Mouse (Mus musculus) embryonic facial prominence, embryonic 11.5 days (tissue): ENCODE measurements at regions not wholly inside any gene's neighbourhood (a gene's known extent, or its start where the extent isn't known, plus 50 kb on each side); places are given as distances from the start of the nearest gene placed in this dataset.

Source experiments
- ATAC-seq: fragments of 200-750 bp; cut with Nextera tagmentation; replicated peaks from 2 replicates; pipeline ENCODE4 v1.8.0; 2017; ENCODE audit warnings: low read depth; ENCODE audit not compliant: insufficient number of reproducible peaks, low FRiP score, low TSS enrichment
- DNase-seq: peaks from one replicate; pipeline ENCODE4 v3.0.0-alpha.2; 2015; ENCODE audit warnings: low spot score
- H3K27ac ChIP-seq: fragments of 300-500 bp; sonication (generic); replicated peaks from 2 replicates; pipeline ENCODE4 v1.5.1; 2014; ENCODE audit warnings: mild to moderate bottlenecking, low read depth, low read length, control low read depth
- H3K27me3 ChIP-seq: fragments of 300-500 bp; sonication (generic); 2 replicates; pipeline ENCODE4 v1.6.1; 2014; ENCODE audit warnings: mild to moderate bottlenecking, low read length, moderate library complexity, mixed read lengths; ENCODE audit not compliant: control insufficient read depth, insufficient read depth
- H3K36me3 ChIP-seq: fragments of 300-500 bp; sonication (generic); replicated peaks from 2 replicates; pipeline ENCODE4 v1.6.1; 2014; ENCODE audit warnings: low read depth, mild to moderate bottlenecking, low read length, moderate library complexity, mixed read lengths; ENCODE audit not compliant: control insufficient read depth, insufficient read depth
- H3K4me1 ChIP-seq: fragments of 300-500 bp; sonication (generic); 2 replicates; pipeline ENCODE4 v1.6.1; 2014; ENCODE audit warnings: low read length, mixed read lengths; ENCODE audit not compliant: control insufficient read depth, insufficient read depth
- H3K4me2 ChIP-seq: fragments of 300-500 bp; sonication (generic); 2 replicates; pipeline ENCODE4 v1.6.1; 2014; ENCODE audit warnings: low read depth, mild to moderate bottlenecking, control low read depth, low read length, moderate library complexity
- H3K4me3 ChIP-seq: fragments of 300-500 bp; sonication (generic); 2 replicates; pipeline ENCODE4 v1.5.1; 2014; ENCODE audit warnings: low read depth, low read length, control low read depth
- H3K9ac ChIP-seq: fragments of 300-500 bp; sonication (generic); replicated peaks from 2 replicates; pipeline ENCODE4 v1.6.1; 2014; ENCODE audit warnings: mild to moderate bottlenecking, control low read depth, low read length
- H3K9me3 ChIP-seq: fragments of 300-500 bp; sonication (generic); replicated peaks from 2 replicates; pipeline ENCODE4 v1.6.1; 2016; ENCODE audit warnings: mild to moderate bottlenecking, low read length, inconsistent platforms, mixed read lengths; ENCODE audit not compliant: control insufficient read depth
- WGBS: fragments of 180-500 bp; shearing (Covaris S2); extraction: QIAGEN DNeasy Blood & Tissue Kit; methylation state at CpG from one replicate; pipeline ENCODE4 v1.1.7; 2014; 5-methylcytosine and 5-hydroxymethylcytosine counted together

DNA sequence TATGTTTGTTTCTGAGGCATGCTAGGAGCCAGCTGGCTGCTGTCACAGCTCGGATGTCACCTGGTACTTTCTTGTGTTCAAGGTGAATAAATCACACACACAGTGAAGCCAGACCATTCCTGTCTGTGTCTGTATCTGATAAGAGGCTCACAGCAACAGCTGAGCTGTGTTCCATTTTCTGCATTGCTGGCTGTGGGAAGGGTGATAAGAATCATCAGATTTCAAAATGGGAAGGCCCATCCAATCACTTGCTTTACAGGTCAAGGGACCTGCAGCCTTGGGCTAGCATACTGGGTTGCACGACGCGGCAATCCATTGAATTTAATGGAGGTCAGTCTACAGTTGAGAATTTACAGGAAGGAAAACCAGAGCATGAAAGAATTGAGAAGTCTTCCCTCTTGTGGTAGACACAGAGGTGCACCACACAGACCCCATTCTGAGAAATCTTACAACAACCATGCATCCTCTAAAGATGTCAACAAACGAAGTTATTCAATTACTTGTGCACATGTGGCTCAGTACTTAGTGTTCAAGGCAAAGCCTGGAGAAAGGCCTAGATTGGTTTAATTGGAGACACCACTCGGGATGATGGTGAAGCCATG, 135.2 kb downstream of the Gm12728 start:
- Histone ChIP-seq H3K4me3 (no peak overlapping the region), H3K27me3 (no peaks in the 10 kb centered on the region), H3K4me2 (no peak overlapping the region; the same call in 1 of the 2 replicates), H3K4me1 (no peaks in the 10 kb centered on the region), H3K27ac (no peak overlapping the region), H3K9ac (no peak overlapping the region), H3K9me3 (no peaks in the 10 kb centered on the region), H3K36me3 (no peaks in the 10 kb centered on the region)
- DNase-seq (peak; percentile 30), ATAC-seq (no peak)
- 71% methylated on average over 6 of the region's 6 CpGs for WGBS

DNA sequence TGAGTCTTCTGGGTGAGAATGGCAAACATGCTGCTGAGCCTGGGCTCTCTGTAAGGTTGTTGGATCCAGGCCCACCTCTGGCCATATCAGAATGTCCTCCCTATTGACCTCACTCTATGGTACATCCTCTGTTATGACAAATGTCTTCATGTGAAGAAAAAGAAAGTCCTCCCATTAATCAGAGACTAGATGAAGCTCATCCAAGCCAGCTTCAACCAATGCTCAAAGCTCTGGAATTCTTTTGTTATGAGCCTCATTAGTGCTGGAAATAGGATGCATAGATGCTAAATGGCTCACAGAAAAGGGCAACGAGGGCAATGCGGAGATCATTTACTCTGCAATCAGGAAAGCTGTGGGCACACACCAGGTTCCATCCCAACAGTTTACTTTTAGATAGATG, 135.8 kb downstream of the Gm12728 start:
- Histone ChIP-seq H3K27ac (no peak overlapping the region), H3K36me3 (no peaks in the 10 kb centered on the region), H3K4me2 (no peak overlapping the region; the same call in 1 of the 2 replicates), H3K9ac (no peak overlapping the region), H3K4me3 (no peak overlapping the region), H3K4me1 (no peaks in the 10 kb centered on the region), H3K9me3 (no peaks in the 10 kb centered on the region), H3K27me3 (no peaks in the 10 kb centered on the region)
- no peak for DNase-seq
- 88% methylated on average over 2 of the region's 2 CpGs for WGBS
- no peak for ATAC-seq

DNA sequence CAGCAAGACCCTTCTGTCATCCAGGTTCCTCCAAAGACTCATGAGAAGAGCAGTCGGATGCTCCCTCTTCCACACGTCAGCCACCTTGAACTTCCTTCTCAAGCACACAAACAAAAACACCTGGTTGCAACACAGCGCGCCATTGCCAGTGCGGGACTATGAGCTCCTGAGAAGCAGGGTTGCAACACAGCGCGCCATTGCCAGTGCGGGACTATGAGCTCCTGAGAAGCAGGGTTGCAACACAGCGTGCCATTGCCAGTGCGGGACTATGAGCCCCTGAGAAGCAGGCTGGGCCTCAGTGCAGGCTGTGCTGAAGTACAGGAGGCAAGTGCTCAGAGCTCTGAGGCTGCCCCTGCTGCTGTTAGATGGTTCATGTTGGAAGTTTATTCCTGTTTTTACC, 140.0 kb downstream of the Gm12728 start:
- Histone ChIP-seq H3K4me2 (no peak overlapping the region), H3K9ac (no peak overlapping the region), H3K27ac (no peak overlapping the region), H3K9me3 (no peaks in the 10 kb centered on the region), H3K4me3 (no peak overlapping the region), H3K27me3 (no peaks in the 10 kb centered on the region), H3K36me3 (no peaks in the 10 kb centered on the region), H3K4me1 (no peaks in the 10 kb centered on the region)
- ATAC-seq (no peak), DNase-seq (no peak)
- WGBS = 94% methylated on average over 10 of the region's 10 CpGs

DNA sequence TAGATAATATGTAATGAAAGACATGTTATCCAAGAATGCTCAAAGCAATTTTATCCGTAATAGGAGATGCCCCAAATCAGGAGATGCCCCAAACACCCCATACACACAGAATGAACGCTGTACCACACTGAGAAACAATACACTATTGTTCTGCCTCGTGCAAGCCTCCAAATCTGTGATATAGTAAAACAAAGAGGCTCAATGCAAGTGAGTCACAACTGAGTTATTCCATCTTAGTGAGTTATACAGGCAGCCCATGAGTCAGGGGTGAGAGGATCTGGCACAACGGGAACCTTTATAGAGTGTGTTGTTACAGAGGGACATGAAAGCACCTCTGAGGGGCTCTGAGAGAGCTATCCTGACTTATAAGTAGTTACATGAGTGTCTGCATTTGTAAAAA, 145.3 kb downstream of the Gm12728 start:
- no peaks in the 10 kb centered on the region for H3K27me3 ChIP-seq
- H3K36me3 ChIP-seq = no peaks in the 10 kb centered on the region
- DNase-seq = no peak
- ATAC-seq = no peak
- H3K4me2 ChIP-seq = no peak overlapping the region
- WGBS = 61% methylated on average over 4 of the region's 4 CpGs
- H3K9me3 ChIP-seq = no peaks in the 10 kb centered on the region
- H3K4me3 ChIP-seq = no peak overlapping the region
- no peak overlapping the region for H3K9ac ChIP-seq
- no peaks in the 10 kb centered on the region for H3K4me1 ChIP-seq
- H3K27ac ChIP-seq = no peak overlapping the region

DNA sequence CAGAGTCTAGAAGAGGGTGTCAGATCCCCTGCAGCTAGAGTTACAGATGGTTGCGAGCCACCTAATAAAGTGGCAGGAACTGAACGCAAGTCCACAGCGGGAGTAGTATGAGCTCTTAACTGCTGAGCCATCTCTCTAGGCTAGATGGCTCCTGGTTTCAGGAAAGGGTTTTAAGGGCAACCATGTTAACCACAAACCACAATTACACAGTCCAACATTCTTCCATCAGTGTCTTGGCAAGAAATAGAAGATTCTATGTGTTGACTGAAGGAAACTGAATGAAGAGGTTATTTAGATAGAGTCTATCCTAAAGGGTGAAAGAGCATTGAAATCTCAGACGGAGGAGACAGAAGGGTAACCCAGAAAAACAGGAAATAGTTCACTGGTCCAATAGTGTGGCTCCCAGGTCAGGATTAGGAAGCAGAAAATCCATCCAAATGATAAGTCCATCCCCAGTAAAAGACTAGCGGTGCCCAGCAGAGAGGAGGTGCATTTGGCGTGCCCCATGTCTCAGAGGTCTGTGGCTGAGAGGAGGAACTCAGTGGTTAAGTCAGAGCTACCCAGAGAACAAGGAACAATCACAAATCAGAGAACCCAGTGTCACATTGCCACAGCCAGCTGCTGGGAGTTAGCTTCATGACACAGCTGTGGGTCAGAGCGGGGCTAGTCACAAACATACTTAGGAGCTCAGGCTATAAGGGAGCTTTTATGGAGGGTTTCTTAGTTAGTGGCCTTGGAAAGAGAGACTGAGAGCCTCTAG, 147.3 kb downstream of the Gm12728 start:
- no peak overlapping the region for H3K4me3 ChIP-seq
- H3K27ac ChIP-seq = no peak overlapping the region
- ATAC-seq (no peak), DNase-seq (no peak)
- WGBS = 91% methylated on average over 7 of the region's 7 CpGs
- H3K27me3 ChIP-seq = no peaks in the 10 kb centered on the region
- H3K9ac ChIP-seq = no peak overlapping the region
- no peak overlapping the region for H3K4me2 ChIP-seq
- no peaks in the 10 kb centered on the region for H3K9me3 ChIP-seq
- no peaks in the 10 kb centered on the region for H3K36me3 ChIP-seq
- H3K4me1 ChIP-seq = no peaks in the 10 kb centered on the region

DNA sequence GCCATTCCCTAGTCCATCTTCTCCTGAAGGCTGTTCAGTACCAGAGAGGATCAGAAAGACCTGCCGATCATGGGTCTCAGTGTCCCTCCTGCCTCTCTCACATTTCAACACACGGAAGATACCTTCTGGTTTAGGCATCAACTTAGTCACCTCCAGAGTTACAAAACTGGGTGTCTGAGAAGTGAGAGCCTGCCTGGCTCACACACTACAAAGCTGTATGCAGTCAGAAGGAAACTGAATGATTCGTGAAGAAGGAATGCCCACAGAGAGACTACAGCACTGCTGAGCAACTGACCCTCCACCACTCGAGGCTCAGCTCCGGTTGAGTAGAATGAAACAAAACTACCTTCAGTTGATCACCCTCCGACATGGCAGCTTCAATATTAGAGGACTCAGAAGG, 147.9 kb downstream of the Gm12728 start:
- no peak for ATAC-seq
- no peak for DNase-seq
- H3K4me1 ChIP-seq = no peaks in the 10 kb centered on the region
- H3K4me3 ChIP-seq = no peak overlapping the region
- no peaks in the 10 kb centered on the region for H3K36me3 ChIP-seq
- H3K4me2 ChIP-seq = no peak overlapping the region
- 80% methylated on average over 6 of the region's 6 CpGs for WGBS
- H3K27ac ChIP-seq = no peak overlapping the region
- H3K27me3 ChIP-seq = no peaks in the 10 kb centered on the region
- H3K9me3 ChIP-seq = no peaks in the 10 kb centered on the region
- no peak overlapping the region for H3K9ac ChIP-seq

DNA sequence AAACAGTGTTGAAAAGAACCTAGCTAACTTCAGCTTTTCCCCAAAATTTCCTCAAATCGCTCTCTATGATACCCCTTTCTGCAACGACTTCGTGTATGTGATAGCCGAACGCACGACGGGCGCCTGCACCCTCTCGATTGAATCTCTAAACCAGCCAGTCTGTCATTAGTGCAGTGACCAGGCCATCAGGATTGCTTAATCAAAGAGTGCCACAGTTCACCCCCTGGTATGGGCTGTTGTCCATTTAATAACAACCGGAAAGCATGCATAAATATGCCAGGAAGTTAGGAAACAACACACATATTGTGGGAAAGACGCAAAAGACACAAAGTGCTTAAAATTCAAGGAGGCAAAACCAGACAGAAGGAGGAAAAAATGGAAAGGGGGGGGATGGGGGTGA, 149.2 kb downstream of the Gm12728 start:
- no peaks in the 10 kb centered on the region for H3K27me3 ChIP-seq
- H3K27ac ChIP-seq = no peak overlapping the region
- no peak overlapping the region for H3K4me2 ChIP-seq
- H3K9me3 ChIP-seq = no peaks in the 10 kb centered on the region
- H3K4me3 ChIP-seq = no peak overlapping the region
- DNase-seq = no peak
- H3K4me1 ChIP-seq = no peaks in the 10 kb centered on the region
- H3K9ac ChIP-seq = no peak overlapping the region
- H3K36me3 ChIP-seq = no peaks in the 10 kb centered on the region
- ATAC-seq = no peak
- WGBS = 70% methylated on average over 11 of the region's 11 CpGs

DNA sequence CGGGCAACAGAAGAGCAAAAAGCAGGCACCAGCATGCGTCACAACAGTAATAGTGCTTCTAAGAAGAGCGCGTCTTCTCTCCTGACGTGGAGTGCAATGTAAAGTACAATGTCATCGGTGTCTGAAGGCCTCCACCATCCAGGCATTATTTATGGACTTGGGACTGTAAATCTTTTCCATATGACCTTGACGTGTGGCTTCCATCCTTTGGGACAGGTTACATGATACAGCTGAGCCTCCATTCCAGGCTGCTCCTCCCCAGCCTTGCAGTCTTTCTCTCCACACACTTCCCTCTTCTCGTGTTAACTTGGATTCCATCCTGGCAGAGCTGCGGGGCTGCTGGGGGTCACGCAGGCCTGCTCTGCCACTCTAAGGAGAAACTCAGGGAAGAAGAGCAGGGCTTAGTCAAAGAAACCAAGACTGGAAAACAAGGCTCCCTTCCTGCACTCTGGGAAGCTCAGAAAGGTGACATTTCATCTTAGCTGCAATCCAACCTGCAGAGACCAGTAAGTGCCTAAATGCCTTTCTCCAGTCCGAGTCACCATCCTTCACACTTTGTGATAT, 150.0 kb downstream of the Gm12728 start:
- Histone ChIP-seq H3K36me3 (no peaks in the 10 kb centered on the region), H3K4me1 (no peaks in the 10 kb centered on the region), H3K4me3 (no peak overlapping the region), H3K9ac (no peak overlapping the region), H3K4me2 (no peak overlapping the region), H3K27ac (no peak overlapping the region), H3K27me3 (no peaks in the 10 kb centered on the region), H3K9me3 (no peaks in the 10 kb centered on the region)
- WGBS = 59% methylated on average over 11 of the region's 11 CpGs
- ATAC-seq = no peak
- DNase-seq = peak; percentile 57
